Mouse (Mus musculus) stomach, postnatal 0 days (tissue): ENCODE results near the gene Tbc1d7. TPM values are rescaled to one million over a fixed set of nuclear protein-coding genes. Genes with fewer than 3 reads are reported as not detected.

Experiments
- ATAC-seq: fragments of 200-750 bp; cut with Nextera tagmentation; 2 replicates; pipeline ENCODE4 v1.8.0; 2017; ENCODE audit not compliant: low FRiP score, low TSS enrichment
- DNase-seq: peaks from one replicate; pipeline ENCODE4 v3.0.0-alpha.2; 2016; ENCODE audit warnings: low spot score
- H3K27ac ChIP-seq: fragments of 300-500 bp; sonication (generic); replicated peaks from 2 replicates; pipeline ENCODE4 v1.5.1; 2014; ENCODE audit warnings: mild to moderate bottlenecking, control low read depth
- H3K27me3 ChIP-seq: fragments of 300-500 bp; sonication (generic); 2 replicates; pipeline ENCODE4 v1.6.1; 2014; ENCODE audit warnings: low read length; ENCODE audit not compliant: control insufficient read depth, insufficient read depth
- H3K36me3 ChIP-seq: fragments of 300-500 bp; sonication (generic); 2 replicates; pipeline ENCODE4 v1.6.1; 2014; ENCODE audit warnings: low read length, mixed read lengths; ENCODE audit not compliant: control insufficient read depth, insufficient read depth
- H3K4me1 ChIP-seq: fragments of 300-500 bp; sonication (generic); replicated peaks from 2 replicates; pipeline ENCODE4 v1.6.1; 2014; ENCODE audit warnings: antibody characterized with exemption; ENCODE audit not compliant: control insufficient read depth, insufficient read depth
- H3K4me2 ChIP-seq: fragments of 300-500 bp; sonication (generic); replicated peaks from 2 replicates; pipeline ENCODE4 v1.6.1; 2014; ENCODE audit warnings: low read depth, mild to moderate bottlenecking, control low read depth, moderate library complexity
- H3K4me3 ChIP-seq: fragments of 300-500 bp; sonication (generic); 2 replicates; pipeline ENCODE4 v1.5.1; 2014; ENCODE audit warnings: low read depth, low read length, control low read depth
- H3K9ac ChIP-seq: fragments of 300-500 bp; sonication (generic); 2 replicates; pipeline ENCODE4 v1.6.1; 2014; ENCODE audit warnings: mild to moderate bottlenecking, low read length, control low read depth, mixed read lengths
- H3K9me3 ChIP-seq: fragments of 300-500 bp; sonication (generic); 2 replicates; pipeline ENCODE4 v1.6.1; 2016; ENCODE audit warnings: low read length; ENCODE audit not compliant: control insufficient read depth
- CTCF ChIP-seq: IDR thresholded peaks from 2 replicates; pipeline ENCODE4 v1.5.1; 2016; ENCODE audit warnings: antibody characterized with exemption, low read depth, mild to moderate bottlenecking, moderate library complexity
- EP300 ChIP-seq: optimal IDR thresholded peaks from 2 replicates; pipeline ENCODE3; 2016; ENCODE audit warnings: antibody characterized with exemption
- WGBS: fragments of 180-500 bp; shearing (Covaris S2); extraction: QIAGEN DNeasy Blood & Tissue Kit; methylation state at CpG from one replicate; pipeline ENCODE4 v1.1.7; 2014; 5-methylcytosine and 5-hydroxymethylcytosine counted together
- polyA plus RNA-seq: library from polyadenylated mRNA; unstranded; fragments of >200 nt; fragmentation: Nextera tagmentation; extraction: Ambion mirVana; gene quantifications from 2 replicates; pipeline ENCODE4 v1.2.1, GENCODE M21; 2015

Gene Tbc1d7
- polyA plus RNA-seq, 1 experiment from 2014 or later, result 31.3 TPM

DNA sequence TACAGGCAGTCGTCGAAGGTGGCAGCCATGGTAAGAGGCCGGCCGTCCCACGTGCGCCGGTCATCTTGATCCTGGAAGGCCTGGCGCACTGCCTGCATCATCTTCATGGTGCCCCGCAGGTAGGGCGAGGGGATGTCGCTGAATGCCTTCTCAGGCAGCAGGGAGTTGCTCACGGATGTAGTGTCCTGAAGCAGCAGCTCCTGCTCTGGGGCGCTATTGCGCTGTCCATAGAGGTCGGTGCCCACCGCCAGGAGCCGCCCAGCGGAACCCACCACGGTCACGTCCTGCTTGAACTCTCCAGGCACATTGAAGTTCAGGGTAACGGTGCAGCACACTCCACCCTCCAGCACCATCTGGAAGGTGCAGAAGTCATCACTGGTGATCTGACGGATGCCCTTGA is 29.2 kb upstream of the Tbc1d7 start:
- DNase-seq, result no peak
- Histone ChIP-seq H3K4me2 (no peak overlapping the region), H3K27ac (no peak overlapping the region), H3K9me3 (no peaks in the 10 kb centered on the region), H3K9ac (no peak overlapping the region), H3K27me3 (no peaks in the 10 kb centered on the region), H3K36me3 (no peaks in the 10 kb centered on the region), H3K4me3 (no peak overlapping the region), H3K4me1 (no peaks in the 10 kb centered on the region)
- WGBS, result 81% methylated on average over 22 of the region's 22 CpGs
- no peak for TF ChIP-seq EP300
- peak; percentile 25; the same call in 1 of the 2 replicates for TF ChIP-seq CTCF
- ATAC-seq, result no peak

DNA sequence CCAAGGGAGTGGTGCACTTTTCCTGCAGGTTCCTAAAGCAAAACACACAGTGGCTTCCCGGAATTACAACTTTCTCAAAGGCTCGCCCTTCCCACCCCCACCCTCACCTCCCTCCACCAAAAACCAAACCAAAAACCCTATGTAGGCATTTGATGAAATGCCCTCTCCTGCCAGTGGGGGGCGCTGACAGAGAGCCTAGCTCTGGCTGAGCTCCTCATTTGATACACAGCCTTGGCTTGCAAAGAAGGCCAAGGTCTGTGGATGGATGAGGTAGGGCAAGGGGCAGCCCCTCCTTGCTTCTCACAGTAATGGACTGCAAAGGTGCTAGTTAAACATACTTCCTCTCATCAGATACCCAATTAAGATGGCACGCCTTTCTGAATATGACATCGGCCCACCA is 28.4 kb upstream of the Tbc1d7 start:
- no peak for DNase-seq
- H3K4me3 ChIP-seq, result no peak overlapping the region
- no peaks in the 10 kb centered on the region for H3K4me1 ChIP-seq
- no peak overlapping the region for H3K4me2 ChIP-seq
- no peak overlapping the region for H3K27ac ChIP-seq
- TF ChIP-seq EP300 (no peak), CTCF (peak; percentile 70)
- WGBS, result 72% methylated on average over 5 of the region's 5 CpGs
- H3K36me3 ChIP-seq, result no peaks in the 10 kb centered on the region
- no peaks in the 10 kb centered on the region for H3K27me3 ChIP-seq
- no peak overlapping the region for H3K9ac ChIP-seq
- H3K9me3 ChIP-seq, result no peaks in the 10 kb centered on the region
- no peak for ATAC-seq

DNA sequence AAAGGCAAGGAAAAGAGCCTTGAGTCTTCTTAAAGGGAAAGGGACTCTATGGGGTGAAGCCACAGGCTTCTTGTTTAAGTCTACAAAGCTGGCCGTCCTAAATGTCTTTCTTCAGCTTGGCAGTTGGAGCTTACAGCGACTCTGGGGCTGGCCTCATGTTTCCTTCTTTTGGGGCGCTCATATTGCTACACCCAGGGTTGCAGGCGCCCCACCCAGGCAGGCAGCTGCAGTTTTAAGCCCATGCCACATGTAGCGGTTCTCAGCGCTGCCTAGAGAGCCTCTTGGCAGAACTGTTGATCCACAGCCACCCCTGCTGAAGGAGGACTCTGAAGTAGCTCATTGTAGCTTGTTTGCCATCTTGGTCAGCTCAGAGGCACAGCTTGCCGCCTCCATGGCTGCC is 28.0 kb upstream of the Tbc1d7 start:
- DNase-seq, result no peak
- WGBS, result 73% methylated on average over 7 of the region's 7 CpGs
- Histone ChIP-seq H3K36me3 (no peaks in the 10 kb centered on the region), H3K9me3 (no peaks in the 10 kb centered on the region), H3K4me3 (no peak overlapping the region), H3K9ac (no peak overlapping the region), H3K4me2 (no peak overlapping the region), H3K27me3 (no peaks in the 10 kb centered on the region), H3K4me1 (no peaks in the 10 kb centered on the region), H3K27ac (no peak overlapping the region)
- no peak for TF ChIP-seq CTCF
- TF ChIP-seq EP300, result no peak
- no peak for ATAC-seq

DNA sequence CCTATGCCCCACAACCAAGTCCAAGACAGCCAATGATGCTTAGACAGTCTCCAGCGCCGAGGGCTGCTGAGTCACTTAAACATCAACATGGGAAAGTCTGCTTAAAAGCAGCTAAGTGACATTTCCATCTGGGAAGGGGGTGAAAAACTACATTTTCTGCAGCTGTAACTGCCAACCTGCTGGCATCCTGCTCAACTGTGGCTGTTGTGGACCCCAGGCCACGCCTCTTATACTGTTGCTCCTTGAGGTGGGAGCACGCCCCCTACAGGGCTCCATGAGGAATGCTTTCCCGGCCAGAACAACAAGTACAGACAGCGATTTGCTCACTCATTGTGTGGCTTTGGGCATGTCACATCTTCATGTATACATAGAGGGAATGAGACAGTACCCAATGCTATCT is 25.9 kb upstream of the Tbc1d7 start:
- Histone ChIP-seq H3K4me3 (no peak overlapping the region), H3K4me2 (no peak overlapping the region), H3K27me3 (no peaks in the 10 kb centered on the region), H3K36me3 (no peaks in the 10 kb centered on the region), H3K9ac (no peak overlapping the region), H3K4me1 (no peaks in the 10 kb centered on the region; the same call in 1 of the 2 replicates), H3K27ac (no peak overlapping the region), H3K9me3 (no peaks in the 10 kb centered on the region)
- TF ChIP-seq CTCF, result peak; percentile 54
- no peak for TF ChIP-seq EP300
- no peak for DNase-seq
- no peak for ATAC-seq
- WGBS, result 66% methylated on average over 6 of the region's 6 CpGs

DNA sequence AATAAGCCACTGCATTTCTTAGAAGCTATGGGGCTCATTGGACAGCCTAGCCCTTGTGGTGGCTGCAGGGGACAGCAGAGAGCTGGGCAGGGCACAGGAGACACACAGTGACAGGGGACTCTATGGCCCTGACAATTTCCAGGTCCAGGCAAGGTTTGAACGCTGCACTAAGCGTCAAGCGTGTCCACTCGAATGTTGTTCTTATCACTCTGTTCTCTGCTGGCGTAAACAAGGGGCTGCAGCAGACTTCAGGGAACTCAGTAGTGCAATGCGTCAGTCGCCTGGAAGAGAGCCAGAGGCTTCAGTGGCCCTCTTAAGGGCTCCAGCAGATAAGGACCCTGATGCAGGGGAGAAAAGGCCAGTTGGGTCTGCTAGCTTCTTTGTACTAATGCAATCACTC is 24.7 kb upstream of the Tbc1d7 start:
- H3K4me2 ChIP-seq, result no peak overlapping the region
- H3K4me1 ChIP-seq, result peaks cover 3% of the 10 kb centered on the region; the same call in 1 of the 2 replicates
- ATAC-seq (no peak), DNase-seq (no peak)
- H3K4me3 ChIP-seq, result no peak overlapping the region
- no peaks in the 10 kb centered on the region for H3K27me3 ChIP-seq
- H3K9ac ChIP-seq, result no peak overlapping the region
- H3K27ac ChIP-seq, result no peak overlapping the region
- no peaks in the 10 kb centered on the region for H3K9me3 ChIP-seq
- TF ChIP-seq CTCF (peak; percentile 56), EP300 (no peak)
- 22% methylated on average over 7 of the region's 7 CpGs for WGBS
- no peaks in the 10 kb centered on the region for H3K36me3 ChIP-seq

DNA sequence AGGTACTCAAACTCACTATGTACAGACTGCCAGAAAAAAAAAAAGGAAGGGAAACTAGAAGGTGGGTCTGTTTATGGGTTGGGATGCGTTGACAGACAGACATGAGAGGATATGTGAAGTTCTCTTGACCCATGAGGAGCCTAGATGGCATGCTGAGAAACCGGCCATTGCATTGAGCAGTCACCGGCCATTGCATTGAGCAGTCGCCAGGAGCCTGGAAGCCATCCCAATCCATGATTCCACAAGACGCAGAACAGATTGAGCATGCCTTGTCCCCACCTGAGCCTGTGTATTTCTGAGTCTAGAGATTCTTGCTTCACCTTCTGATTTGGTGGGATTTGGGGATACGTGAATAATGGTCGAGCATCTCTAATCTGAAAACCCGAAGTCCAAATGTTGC is 22.6 kb upstream of the Tbc1d7 start:
- no peak overlapping the region for H3K4me2 ChIP-seq
- H3K4me3 ChIP-seq, result no peak overlapping the region
- H3K27ac ChIP-seq, result no peak overlapping the region
- peaks cover 3% of the 10 kb centered on the region; the same call in 1 of the 2 replicates for H3K4me1 ChIP-seq
- DNase-seq, result no peak
- no peak for TF ChIP-seq EP300
- TF ChIP-seq CTCF, result no peak
- H3K9ac ChIP-seq, result no peak overlapping the region
- ATAC-seq, result no peak
- no peaks in the 10 kb centered on the region for H3K9me3 ChIP-seq
- H3K36me3 ChIP-seq, result no peaks in the 10 kb centered on the region
- WGBS, result 90% methylated on average over 8 of the region's 8 CpGs
- H3K27me3 ChIP-seq, result no peaks in the 10 kb centered on the region
